Mouse (Mus musculus) lung, postnatal 14 days (tissue): ENCODE results near the gene Pcnx3.

Experiments
- DNase-seq: peaks from one replicate; pipeline ENCODE4 v3.0.0; 2021

The Pcnx3 gene

GRCm38 (mm10) chr19:5688200-5689087, at the start of gene Pcnx3, which contains the start of gene Map3k11:
Gene Pcnx3 (minus strand): TSS chr19:5688908.
Gene Map3k11 (plus strand): TSS chr19:5688742.
- DNase-seq = peak; percentile 97

GRCm38 (mm10) chr19:5734325-5734724, 45.6 kb upstream of the Pcnx3 start:
- DNase-seq = no peak

- peak; percentile 94 for DNase-seq
Observed at GRCm38 (mm10) chr19:5731264-5731978, 42.7 kb upstream of the Pcnx3 start.

- DNase-seq = no peak
Observed at GRCm38 (mm10) chr19:5730314-5731186, 41.8 kb upstream of the Pcnx3 start.

- DNase-seq = peak; percentile 93
Observed at GRCm38 (mm10) chr19:5729444-5729815, 40.7 kb upstream of the Pcnx3 start, which contains the start of gene Fam89b. Gene Fam89b (minus strand): TSS chr19:5729653.

- DNase-seq = peak; percentile 66
Observed at GRCm38 (mm10) chr19:5728631-5729443, 40.1 kb upstream of the Pcnx3 start.

GRCm38 (mm10) chr19:5727701-5728100, 39.0 kb upstream of the Pcnx3 start:
- peak; percentile 93 for DNase-seq

GRCm38 (mm10) chr19:5726961-5727578, 38.4 kb upstream of the Pcnx3 start:
- DNase-seq = no peak

- DNase-seq = peak; percentile 83
Observed at GRCm38 (mm10) chr19:5725767-5726515, 37.2 kb upstream of the Pcnx3 start, which contains the start of gene Ehbp1l1. Gene Ehbp1l1 (minus strand): TSS chr19:5726317.

GRCm38 (mm10) chr19:5725029-5725707, 36.5 kb upstream of the Pcnx3 start:
- DNase-seq = peak; percentile 28

GRCm38 (mm10) chr19:5724549-5724941, 35.8 kb upstream of the Pcnx3 start:
- DNase-seq = peak; percentile 70

GRCm38 (mm10) chr19:5723934-5724548, 35.3 kb upstream of the Pcnx3 start:
- no peak for DNase-seq

- DNase-seq = no peak
Observed at GRCm38 (mm10) chr19:5722848-5723425, 34.2 kb upstream of the Pcnx3 start.

- no peak for DNase-seq
Observed at GRCm38 (mm10) chr19:5721233-5721632, 32.5 kb upstream of the Pcnx3 start.

GRCm38 (mm10) chr19:5716955-5717354, 28.2 kb upstream of the Pcnx3 start:
- DNase-seq = no peak

- peak; percentile 58 for DNase-seq
Observed at GRCm38 (mm10) chr19:5715793-5716688, 27.3 kb upstream of the Pcnx3 start.

- peak; percentile 81 for DNase-seq
Observed at GRCm38 (mm10) chr19:5713730-5714129, 25.0 kb upstream of the Pcnx3 start.

- DNase-seq = no peak
Observed at GRCm38 (mm10) chr19:5713255-5713654, 24.5 kb upstream of the Pcnx3 start.
